In the genomic region with DNA sequence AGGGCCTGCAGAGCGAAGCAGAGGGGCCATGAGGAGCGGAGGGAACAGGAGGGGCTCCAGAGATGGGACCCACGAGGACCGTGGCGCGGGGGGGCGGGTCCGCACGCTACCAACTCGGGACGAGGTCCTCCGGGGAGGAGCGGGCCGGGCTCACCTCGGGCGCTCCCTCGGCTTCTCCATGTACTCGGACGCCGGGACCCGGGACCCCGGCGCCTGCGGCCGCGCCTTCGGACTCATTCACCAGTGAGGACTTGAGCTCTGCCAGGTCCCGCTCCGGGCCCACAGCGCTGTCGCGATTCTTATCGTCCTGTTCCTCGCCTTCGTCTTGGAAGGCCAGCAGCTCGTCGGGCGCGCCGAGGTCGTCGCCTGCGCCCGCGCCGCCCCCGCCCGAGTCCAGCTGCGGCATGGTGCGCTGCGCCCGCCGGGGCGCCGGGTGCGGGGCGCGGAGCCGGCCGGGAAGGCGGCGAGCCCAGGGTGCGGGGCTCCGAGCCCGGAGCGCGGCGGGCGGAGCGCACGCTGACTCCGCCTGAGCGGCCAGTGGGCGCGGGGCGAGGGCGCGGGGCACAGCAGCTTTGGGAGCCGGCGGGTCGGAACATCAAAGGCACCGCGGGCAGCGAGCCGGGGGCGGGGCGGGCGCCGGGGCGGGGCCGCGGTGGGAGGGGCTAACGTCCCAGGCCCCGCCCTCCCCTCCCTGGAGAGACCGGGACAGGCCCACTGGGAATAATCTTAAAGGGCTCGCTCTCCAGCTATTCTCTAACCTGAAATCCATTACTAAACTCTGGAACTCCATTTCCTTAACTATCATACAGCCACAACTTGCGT, we compare ENCODE assay signal across 8 mouse cellular contexts. TPM values are rescaled to one million over a fixed set of nuclear protein-coding genes. Genes with fewer than 3 reads are reported as not detected.
DNase-seq lines count a peak whose midpoint lies in the region; ATAC-seq and TF ChIP-seq lines count a peak whose summit lies in the region.

A gene (minus strand): TSS at position 241 of the 822 bp plus-strand sequence.

- ATAC-seq in megakaryocyte-erythroid progenitor cell, adult 5-6 weeks (replicated peaks; ENCODE audit: low FRiP score, low TSS enrichment, poor library complexity, severe bottlenecking) = no peak

- H3K9me3 ChIP-seq in hindbrain, embryonic 10.5 days = no peaks in the 10 kb centered on the region

- DNase-seq in CD4-positive helper T cell, adult 2 months (ENCODE audit: low read depth, low spot score) = peak; percentile 76
- DNase-seq in Muller cell, postnatal 12 days (ENCODE audit: inconsistent ontology term) = peak; percentile 91
- peak; percentile 82 for DNase-seq in hindbrain, embryonic 10.5 days (ENCODE audit: low spot score)
- peak; percentile 17 to 41 for DNase-seq in layer of hippocampus, postnatal 14 days (ENCODE audit: low spot score in 2 of 2)
- DNase-seq in cerebellum, adult 9-10 months = no peak

- TF ChIP-seq POLR2A in embryonic fibroblast, embryonic 13.5 days (IDR thresholded peaks at IDR 0.05; ENCODE audit: low read depth, low read length) = no peak
- no peak for TF ChIP-seq POLR2A in small intestine, adult 2 months (IDR thresholded peaks at IDR 0.05; ENCODE audit: low read depth, low read length)

- peaks cover 13% of the 10 kb centered on the region for H3K36me3 ChIP-seq in hindbrain, embryonic 10.5 days
- H3K36me3 ChIP-seq in small intestine, adult 2 months (ENCODE audit: control insufficient read depth, insufficient read depth, low read length) = no peaks in the 10 kb centered on the region

- under 1% methylated on average over 97 of the region's 97 CpGs for WGBS in hindbrain, embryonic 10.5 days
- WGBS in small intestine, adult 2 months = 1% methylated on average over 94 of the region's 97 CpGs

- peaks cover 66% of the 10 kb centered on the region for H3K27me3 ChIP-seq in hindbrain, embryonic 10.5 days (ENCODE audit: insufficient read depth, poor library complexity, severe bottlenecking)
- peaks cover 4% of the 10 kb centered on the region; the same call in 1 of the 2 replicates for H3K27me3 ChIP-seq in small intestine, adult 2 months (ENCODE audit: control insufficient read depth, insufficient read depth, low read length)

- no peak within 1 kb of the TSS for H3K27ac ChIP-seq in embryonic fibroblast, embryonic 13.5 days (ENCODE audit: insufficient read depth, low read length)
- H3K27ac ChIP-seq in hindbrain, embryonic 10.5 days = peak within 1 kb of the TSS; percentile 84
- H3K27ac ChIP-seq in small intestine, adult 2 months (ENCODE audit: insufficient read depth, low read depth, low read length) = no peak within 1 kb of the TSS

- no peaks in the 10 kb centered on the region for H3K4me1 ChIP-seq in embryonic fibroblast, embryonic 13.5 days (ENCODE audit: control insufficient read depth, insufficient read depth, low read length)
- H3K4me1 ChIP-seq in hindbrain, embryonic 10.5 days (replicated peaks) = peaks cover 59% of the 10 kb centered on the region
- peaks cover 11% of the 10 kb centered on the region for H3K4me1 ChIP-seq in small intestine, adult 2 months (ENCODE audit: control insufficient read depth, insufficient read depth, insufficient read length, low read length)

- no peak for TF ChIP-seq CTCF in embryonic fibroblast, embryonic 13.5 days (IDR thresholded peaks at IDR 0.05; ENCODE audit: borderline replicate concordance, insufficient read depth, low read length)
- TF ChIP-seq CTCF in small intestine, adult 2 months (IDR thresholded peaks at IDR 0.05; ENCODE audit: extremely low read depth, insufficient read length, insufficient replicate concordance, low read depth, low read length) = no peak

- peak within 1 kb of the TSS; percentile 49 for H3K4me3 ChIP-seq in embryonic fibroblast, embryonic 13.5 days (ENCODE audit: insufficient read depth, low read length)
- H3K4me3 ChIP-seq in hindbrain, embryonic 10.5 days = peak within 1 kb of the TSS; percentile 69
- peak within 1 kb of the TSS; percentile 63 for H3K4me3 ChIP-seq in small intestine, adult 2 months (ENCODE audit: low read depth, low read length)

RNA-seq across cellular contexts. Expression of the gene that starts here (rescaled TPM):
- 2.1 and 2.4 TPM in 2 replicates for polyA plus RNA-seq in embryonic fibroblast, embryonic 13.5 days (2011; ENCODE audit: insufficient read length, low read depth, missing spikeins)
- 9.3 and 10.8 TPM in 2 replicates for polyA plus RNA-seq in hindbrain, embryonic 10.5 days (2016; fragmentation: Nextera tagmentation; extraction: Ambion mirVana)
- 1 to 10 TPM; 6.0 to 6.3 TPM for total RNA-seq in layer of hippocampus, postnatal 14 days (2021)
- total RNA-seq in megakaryocyte-erythroid progenitor cell, adult 5-6 weeks (2014; fragmentation: Nextera tagmentation) = 12.1 and 19.1 TPM in 2 replicates
- 3.6 and 10.0 TPM in 2 replicates for total RNA-seq in megakaryocyte-erythroid progenitor cell, adult 5-6 weeks (2017)
- polyA plus RNA-seq in small intestine, adult 2 months (2012; rRNA removed) = 4.4 and 10.7 TPM in 2 replicates
